ENCODE assay signal across 29 mouse cellular contexts in the genomic region with DNA sequence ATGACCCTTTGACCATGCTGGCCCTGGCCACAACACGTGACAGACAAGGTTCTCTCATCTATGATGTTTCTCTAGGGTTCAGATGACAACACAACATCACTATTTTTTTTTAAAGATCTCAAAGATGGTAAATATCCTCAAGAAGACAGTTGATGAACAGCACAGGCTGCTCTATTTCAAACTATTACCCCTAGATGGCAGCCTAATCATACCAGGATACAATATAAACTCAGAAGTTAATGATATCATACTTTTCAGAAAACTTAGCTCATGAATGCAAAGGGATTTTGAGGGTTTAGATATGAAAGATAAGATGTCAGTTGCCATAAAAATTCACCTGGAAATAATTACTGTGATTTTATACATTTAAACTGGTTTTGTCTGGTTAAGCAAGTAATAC. TPM values are rescaled to one million over a fixed set of nuclear protein-coding genes. Genes with fewer than 3 reads are reported as not detected.
DNase-seq lines count a peak whose midpoint lies in the region; ATAC-seq and TF ChIP-seq lines count a peak whose summit lies in the region.
"Had no signal": no experiment of that assay in that cellular context is flagged by ENCODE, and none has a peak within 500 bp of the region (broad histone marks: within the 10 kb centered on the region; RNA-seq: fewer than 3 reads in every experiment).

No protein-coding gene starts in this region.

- 0 out of 2 replicates have a peak, but pooled peaks have one; percentile 12 for TF ChIP-seq CTCF in heart, adult 2 months (IDR thresholded peaks at IDR 0.05)
- TF ChIP-seq CTCF in lung, embryonic 14.5 days (IDR thresholded peaks at IDR 0.05; ENCODE audit: low read depth), result no peak
- peak; percentile 31 for TF ChIP-seq CTCF in stomach, postnatal 0 days (IDR thresholded peaks at IDR 0.05; ENCODE audit: low read depth)

- H3K9me3 ChIP-seq in lung, embryonic 14.5 days (ENCODE audit: low read depth, low read length), result no peaks in the 10 kb centered on the region
- no peaks in the 10 kb centered on the region for H3K9me3 ChIP-seq in stomach, postnatal 0 days (ENCODE audit: control insufficient read depth, low read length)
- H3K9me3 ChIP-seq: heart, embryonic 15.5 days; hindbrain, embryonic 15.5 days; intestine, embryonic 15.5 days; limb, embryonic 10.5 days; liver, embryonic 15.5 days; midbrain, embryonic 13.5 days had no signal

- ATAC-seq in lung, embryonic 14.5 days (ENCODE audit: insufficient read depth), result no peak
- ATAC-seq in stomach, postnatal 0 days (ENCODE audit: low FRiP score, low TSS enrichment), result no peak
- ATAC-seq: forebrain, embryonic 16.5 days; intestine, embryonic 15.5 days; midbrain, embryonic 13.5 days had no signal

- TF ChIP-seq EP300 in heart, adult 2 months (IDR thresholded peaks at IDR 0.05; ENCODE audit: insufficient read depth, low read depth, low read length), result no peak
- TF ChIP-seq EP300 in stomach, postnatal 0 days (optimal IDR thresholded peaks at IDR 0.05), result no peak

- H3K79me2 ChIP-seq in heart, adult 2 months (replicated peaks; ENCODE audit: control insufficient read depth, insufficient read depth, low read length), result no peaks in the 10 kb centered on the region

- no peaks in the 10 kb centered on the region for H3K4me1 ChIP-seq in heart, adult 2 months (ENCODE audit: control insufficient read depth, insufficient read depth, low read length)
- H3K4me1 ChIP-seq in lung, embryonic 14.5 days (ENCODE audit: insufficient read depth), result no peaks in the 10 kb centered on the region
- no peaks in the 10 kb centered on the region for H3K4me1 ChIP-seq in stomach, postnatal 0 days (replicated peaks; ENCODE audit: control insufficient read depth, insufficient read depth)
- H3K4me1 ChIP-seq: heart, embryonic 15.5 days; hindbrain, embryonic 15.5 days; intestine, embryonic 15.5 days; limb, embryonic 10.5 days; liver, embryonic 15.5 days; midbrain, embryonic 13.5 days had no signal

- no peak for TF ChIP-seq POLR2A in heart, adult 2 months (IDR thresholded peaks at IDR 0.05; ENCODE audit: insufficient read depth, low read depth, low read length)

- WGBS in heart, adult 2 months, result 9% methylated on average over 1 of the region's 1 CpGs
- WGBS in lung, embryonic 14.5 days, result 7% methylated on average over 1 of the region's 1 CpGs
- WGBS in stomach, postnatal 0 days, result 34% methylated on average over 1 of the region's 1 CpGs

- H3K36me3 ChIP-seq in heart, adult 2 months (ENCODE audit: control insufficient read depth, insufficient read depth, low read length), result no peaks in the 10 kb centered on the region
- H3K36me3 ChIP-seq in lung, embryonic 14.5 days (ENCODE audit: insufficient read depth), result no peaks in the 10 kb centered on the region
- H3K36me3 ChIP-seq in stomach, postnatal 0 days (ENCODE audit: control insufficient read depth, insufficient read depth, low read length), result no peaks in the 10 kb centered on the region
- H3K36me3 ChIP-seq: heart, embryonic 15.5 days; hindbrain, embryonic 15.5 days; intestine, embryonic 15.5 days; limb, embryonic 10.5 days; liver, embryonic 15.5 days; midbrain, embryonic 13.5 days had no signal

- no peak overlapping the region for H3K4me3 ChIP-seq in heart, adult 2 months
- H3K4me3 ChIP-seq in lung, embryonic 14.5 days (ENCODE audit: low read depth, low read length), result no peak overlapping the region
- no peak overlapping the region for H3K4me3 ChIP-seq in stomach, postnatal 0 days (ENCODE audit: low read depth, low read length)
- H3K4me3 ChIP-seq: heart, embryonic 15.5 days; hindbrain, embryonic 15.5 days; intestine, embryonic 15.5 days; limb, embryonic 10.5 days; liver, embryonic 15.5 days; midbrain, embryonic 13.5 days had no signal

- intact Hi-C loops in heart, adult 2 months (cut with DNase I), result no loop called here
- intact Hi-C loops in heart, postnatal 14 days (cut with DNase I), result no loop called here

- H3K27ac ChIP-seq in heart, adult 2 months, result no peak overlapping the region
- no peak overlapping the region for H3K27ac ChIP-seq in lung, embryonic 14.5 days (ENCODE audit: low read depth)
- no peak overlapping the region for H3K27ac ChIP-seq in stomach, postnatal 0 days (replicated peaks)
- H3K27ac ChIP-seq: heart, embryonic 15.5 days; hindbrain, embryonic 15.5 days; intestine, embryonic 15.5 days; limb, embryonic 10.5 days; liver, embryonic 15.5 days; midbrain, embryonic 13.5 days had no signal

- H3K9ac ChIP-seq in heart, adult 2 months (ENCODE audit: low read depth, low read length), result no peak overlapping the region
- H3K9ac ChIP-seq in lung, embryonic 14.5 days, result no peak overlapping the region
- H3K9ac ChIP-seq in stomach, postnatal 0 days (ENCODE audit: low read length), result no peak overlapping the region
- H3K9ac ChIP-seq: heart, embryonic 15.5 days; hindbrain, embryonic 15.5 days; intestine, embryonic 15.5 days; liver, embryonic 15.5 days; midbrain, embryonic 13.5 days had no signal

- H3K27me3 ChIP-seq in heart, adult 2 months (ENCODE audit: control insufficient read depth, insufficient read depth, low read length), result no peaks in the 10 kb centered on the region
- H3K27me3 ChIP-seq in lung, embryonic 14.5 days (ENCODE audit: insufficient read depth, low read length), result no peaks in the 10 kb centered on the region
- H3K27me3 ChIP-seq in stomach, postnatal 0 days (ENCODE audit: control insufficient read depth, insufficient read depth, low read length), result no peaks in the 10 kb centered on the region
- H3K27me3 ChIP-seq: heart, embryonic 15.5 days; hindbrain, embryonic 15.5 days; intestine, embryonic 15.5 days; liver, embryonic 15.5 days; midbrain, embryonic 13.5 days had no signal

- DNase-seq in heart, adult 2 months, result no peak
- DNase-seq in heart, postnatal 14 days, result no peak
- DNase-seq in lung, embryonic 14.5 days, result peak; percentile 3
- no peak for DNase-seq in lung, postnatal 25 days (ENCODE audit: low spot score)
- peak; percentile 2 for DNase-seq in A20 (ENCODE audit: low read depth, low spot score)
- DNase-seq in stomach, postnatal 0 days (ENCODE audit: low spot score), result no peak
- no peak for DNase-seq in right cerebral cortex, adult 2 months (ENCODE audit: low spot score in 2 of 2)
- DNase-seq: adrenal gland, postnatal 25 days; cerebellum, adult 8-10 months; heart, postnatal 4 days; kidney, postnatal 4 days; liver; lung, postnatal 10 days; right cerebral cortex, postnatal 4 days; thymus, adult 2 months had no signal

- H3K4me2 ChIP-seq in lung, embryonic 14.5 days, result no peak overlapping the region
- H3K4me2 ChIP-seq in stomach, postnatal 0 days (replicated peaks; ENCODE audit: low read depth), result no peak overlapping the region
- H3K4me2 ChIP-seq: heart, embryonic 15.5 days; hindbrain, embryonic 15.5 days; intestine, embryonic 15.5 days; liver, embryonic 15.5 days; midbrain, embryonic 13.5 days had no signal

RNA-seq across cellular contexts. Expression of a gene that starts 26.8 kb away (rescaled TPM):
- total RNA-seq in heart, adult 2 months (2021), result not detected
- polyA plus RNA-seq in heart, adult 2 months (2012; rRNA removed), result not detected in 2 replicates
- not detected for total RNA-seq in heart, postnatal 14 days (2021)
- not detected in 2 replicates for polyA plus RNA-seq in lung, embryonic 14.5 days (2014; fragmentation: Nextera tagmentation; extraction: Ambion mirVana)
- not detected in 2 replicates for polyA plus RNA-seq in stomach, postnatal 0 days (2015; fragmentation: Nextera tagmentation; extraction: Ambion mirVana)
- total RNA-seq: adrenal gland, postnatal 25 days; gastrocnemius, postnatal 4 days; heart, postnatal 4 days; layer of hippocampus, postnatal 10 days; megakaryocyte, adult 5-6 weeks had no signal
- polyA plus RNA-seq: brain, embryonic 14.5 days; forebrain, embryonic 16.5 days; heart, embryonic 15.5 days; hindbrain, embryonic 15.5 days; intestine, embryonic 15.5 days; kidney, embryonic 14.5 days; limb, embryonic 10.5 days; liver, embryonic 15.5 days; midbrain, embryonic 13.5 days; neural tube, embryonic 11.5 days; stomach, embryonic 16.5 days; thymus, adult 2 months had no signal

RNA-seq across cellular contexts. Expression of a gene that starts 26.8 kb away (rescaled TPM):
- not detected for total RNA-seq in heart, adult 2 months (2021)
- not detected in 2 replicates for polyA plus RNA-seq in heart, adult 2 months (2012; rRNA removed)
- not detected for total RNA-seq in heart, postnatal 14 days (2021)
- polyA plus RNA-seq in lung, embryonic 14.5 days (2014; fragmentation: Nextera tagmentation; extraction: Ambion mirVana), result not detected in 2 replicates
- polyA plus RNA-seq in stomach, postnatal 0 days (2015; fragmentation: Nextera tagmentation; extraction: Ambion mirVana), result not detected in 2 replicates
- total RNA-seq: adrenal gland, postnatal 25 days; gastrocnemius, postnatal 4 days; heart, postnatal 4 days; layer of hippocampus, postnatal 10 days; megakaryocyte, adult 5-6 weeks had no signal
- polyA plus RNA-seq: brain, embryonic 14.5 days; forebrain, embryonic 16.5 days; heart, embryonic 15.5 days; hindbrain, embryonic 15.5 days; intestine, embryonic 15.5 days; kidney, embryonic 14.5 days; limb, embryonic 10.5 days; liver, embryonic 15.5 days; midbrain, embryonic 13.5 days; neural tube, embryonic 11.5 days; stomach, embryonic 16.5 days; thymus, adult 2 months had no signal

Comparison
In these comparisons a context has a peak if more than half of its experiments do, and no peak if none do; other contexts are left out.
1. DNase-seq: peak in lung, embryonic 14.5 days (single experiment) and A20 (single experiment); none in heart, adult 2 months (0 of 2), heart, postnatal 14 days (0 of 2), lung, postnatal 25 days (single experiment), stomach, postnatal 0 days (single experiment) and right cerebral cortex, adult 2 months (0 of 2).